Mouse (Mus musculus): Measurements from ENCODE around the gene Ophn1. TPM values are rescaled to one million over a fixed set of nuclear protein-coding genes. Genes with fewer than 3 reads are reported as not detected.

Gene Ophn1
- 14.3 and 16.8 TPM in 2 replicates for polyA plus RNA-seq (2014; fragmentation: Nextera tagmentation; extraction: Ambion mirVana)

GRCm38 (mm10) chrX:98890406-98891116 lies at the start of gene Ophn1:
Ophn1 (minus strand) TSS chrX:98891025.
- H3K27me3 ChIP-seq (ENCODE audit: control insufficient read depth, insufficient read depth, low read length): 0 out of 2 replicates have a peak, but pooled peaks cover 3% of the 10 kb centered on the region
- 14% methylated on average over 48 of the region's 48 CpGs for WGBS
- H3K4me1 ChIP-seq (ENCODE audit: control insufficient read depth, insufficient read depth, low read length): no peaks in the 10 kb centered on the region
- peak within 1 kb of the TSS; percentile 67; the same call in 1 of the 2 replicates for H3K27ac ChIP-seq (ENCODE audit: low read length)
- no peaks in the 10 kb centered on the region for H3K36me3 ChIP-seq (ENCODE audit: control insufficient read depth, insufficient read depth, low read length)
- ATAC-seq (ENCODE audit: insufficient number of reproducible peaks, insufficient read depth, low FRiP score, low read depth): peak; percentile 91
- H3K4me3 ChIP-seq (ENCODE audit: low read depth, low read length): peak within 1 kb of the TSS; percentile 44
- H3K9ac ChIP-seq (replicated peaks; ENCODE audit: low read depth, low read length): peak within 1 kb of the TSS; percentile 28
- peak within 1 kb of the TSS; percentile 47 for H3K4me2 ChIP-seq (replicated peaks; ENCODE audit: low read depth, low read length)
- no peaks in the 10 kb centered on the region for H3K9me3 ChIP-seq (ENCODE audit: control insufficient read depth, low read depth, low read length)

- peak; percentile 89 for ATAC-seq (ENCODE audit: insufficient number of reproducible peaks, insufficient read depth, low FRiP score, low read depth)
- Histone ChIP-seq H3K9ac (replicated peaks; ENCODE audit: low read depth, low read length) (peak overlapping the region; percentile 48), H3K27me3 (ENCODE audit: control insufficient read depth, insufficient read depth, low read length) (no peaks in the 10 kb centered on the region), H3K4me3 (ENCODE audit: low read depth, low read length) (peak overlapping the region; percentile 52), H3K27ac (ENCODE audit: low read length) (peak overlapping the region; percentile 96), H3K9me3 (ENCODE audit: control insufficient read depth, low read depth, low read length) (no peaks in the 10 kb centered on the region), H3K4me2 (replicated peaks; ENCODE audit: low read depth, low read length) (peak overlapping the region; percentile 46), H3K36me3 (ENCODE audit: control insufficient read depth, insufficient read depth, low read length) (no peaks in the 10 kb centered on the region), H3K4me1 (ENCODE audit: control insufficient read depth, insufficient read depth, low read length) (no peaks in the 10 kb centered on the region)
- 22% methylated on average over 54 of the region's 57 CpGs for WGBS
These were observed 46.9 kb upstream of the Ophn1 start for GRCm38 (mm10) chrX:98937555-98938294.

- WGBS: 21% methylated on average over 66 of the region's 66 CpGs
- Histone ChIP-seq H3K9me3 (ENCODE audit: control insufficient read depth, low read depth, low read length) (no peaks in the 10 kb centered on the region), H3K27me3 (ENCODE audit: control insufficient read depth, insufficient read depth, low read length) (no peaks in the 10 kb centered on the region), H3K36me3 (ENCODE audit: control insufficient read depth, insufficient read depth, low read length) (no peaks in the 10 kb centered on the region), H3K9ac (replicated peaks; ENCODE audit: low read depth, low read length) (peak overlapping the region; percentile 40), H3K4me3 (ENCODE audit: low read depth, low read length) (peak overlapping the region; percentile 52), H3K27ac (ENCODE audit: low read length) (peak overlapping the region; percentile 96), H3K4me2 (replicated peaks; ENCODE audit: low read depth, low read length) (peak overlapping the region; percentile 46), H3K4me1 (ENCODE audit: control insufficient read depth, insufficient read depth, low read length) (no peaks in the 10 kb centered on the region)
- ATAC-seq (ENCODE audit: insufficient number of reproducible peaks, insufficient read depth, low FRiP score, low read depth): peak; percentile 91
These were observed 46.1 kb upstream of the Ophn1 start for GRCm38 (mm10) chrX:98936707-98937554.

GRCm38 (mm10) chrX:98936101-98936500 lies 45.3 kb upstream of the Ophn1 start, which contains the start of gene Yipf6:
Yipf6 (plus strand) TSS chrX:98936316.
- no peaks in the 10 kb centered on the region for H3K36me3 ChIP-seq (ENCODE audit: control insufficient read depth, insufficient read depth, low read length)
- peak within 1 kb of the TSS; percentile 52 for H3K4me3 ChIP-seq (ENCODE audit: low read depth, low read length)
- no peaks in the 10 kb centered on the region for H3K27me3 ChIP-seq (ENCODE audit: control insufficient read depth, insufficient read depth, low read length)
- peak within 1 kb of the TSS; percentile 40 for H3K9ac ChIP-seq (replicated peaks; ENCODE audit: low read depth, low read length)
- WGBS: 65% methylated on average over 3 of the region's 3 CpGs
- H3K4me1 ChIP-seq (ENCODE audit: control insufficient read depth, insufficient read depth, low read length): no peaks in the 10 kb centered on the region
- no peak for ATAC-seq (ENCODE audit: insufficient number of reproducible peaks, insufficient read depth, low FRiP score, low read depth)
- H3K9me3 ChIP-seq (ENCODE audit: control insufficient read depth, low read depth, low read length): no peaks in the 10 kb centered on the region
- H3K27ac ChIP-seq (ENCODE audit: low read length): peak within 1 kb of the TSS; percentile 96
- peak within 1 kb of the TSS; percentile 46 for H3K4me2 ChIP-seq (replicated peaks; ENCODE audit: low read depth, low read length)

GRCm38 (mm10) chrX:98919423-98919822 lies 28.6 kb upstream of the Ophn1 start:
- Histone ChIP-seq H3K4me1 (ENCODE audit: control insufficient read depth, insufficient read depth, low read length) (no peaks in the 10 kb centered on the region), H3K27me3 (ENCODE audit: control insufficient read depth, insufficient read depth, low read length) (no peaks in the 10 kb centered on the region), H3K36me3 (ENCODE audit: control insufficient read depth, insufficient read depth, low read length) (no peaks in the 10 kb centered on the region), H3K27ac (ENCODE audit: low read length) (no peak overlapping the region), H3K9ac (replicated peaks; ENCODE audit: low read depth, low read length) (no peak overlapping the region), H3K9me3 (ENCODE audit: control insufficient read depth, low read depth, low read length) (no peaks in the 10 kb centered on the region), H3K4me2 (replicated peaks; ENCODE audit: low read depth, low read length) (no peak overlapping the region), H3K4me3 (ENCODE audit: low read depth, low read length) (no peak overlapping the region)
- WGBS: 23% methylated on average over 6 of the region's 6 CpGs
- no peak for ATAC-seq (ENCODE audit: insufficient number of reproducible peaks, insufficient read depth, low FRiP score, low read depth)

- no peak overlapping the region for H3K27ac ChIP-seq (ENCODE audit: low read length)
- H3K36me3 ChIP-seq (ENCODE audit: control insufficient read depth, insufficient read depth, low read length): no peaks in the 10 kb centered on the region
- WGBS: 31% methylated on average over 1 of the region's 1 CpGs
- no peak overlapping the region for H3K9ac ChIP-seq (replicated peaks; ENCODE audit: low read depth, low read length)
- H3K4me3 ChIP-seq (ENCODE audit: low read depth, low read length): no peak overlapping the region
- no peak for ATAC-seq (ENCODE audit: insufficient number of reproducible peaks, insufficient read depth, low FRiP score, low read depth)
- no peaks in the 10 kb centered on the region for H3K4me1 ChIP-seq (ENCODE audit: control insufficient read depth, insufficient read depth, low read length)
- H3K9me3 ChIP-seq (ENCODE audit: control insufficient read depth, low read depth, low read length): no peaks in the 10 kb centered on the region
- no peaks in the 10 kb centered on the region for H3K27me3 ChIP-seq (ENCODE audit: control insufficient read depth, insufficient read depth, low read length)
- no peak overlapping the region for H3K4me2 ChIP-seq (replicated peaks; ENCODE audit: low read depth, low read length)
These were observed 18.1 kb upstream of the Ophn1 start for GRCm38 (mm10) chrX:98908910-98909309.

GRCm38 (mm10) chrX:98904226-98904625 lies 13.4 kb upstream of the Ophn1 start:
- 86% methylated on average over 6 of the region's 6 CpGs for WGBS
- no peaks in the 10 kb centered on the region for H3K9me3 ChIP-seq (ENCODE audit: control insufficient read depth, low read depth, low read length)
- no peak overlapping the region for H3K27ac ChIP-seq (ENCODE audit: low read length)
- no peaks in the 10 kb centered on the region for H3K27me3 ChIP-seq (ENCODE audit: control insufficient read depth, insufficient read depth, low read length)
- H3K9ac ChIP-seq (replicated peaks; ENCODE audit: low read depth, low read length): no peak overlapping the region
- H3K4me1 ChIP-seq (ENCODE audit: control insufficient read depth, insufficient read depth, low read length): no peaks in the 10 kb centered on the region
- no peak for ATAC-seq (ENCODE audit: insufficient number of reproducible peaks, insufficient read depth, low FRiP score, low read depth)
- H3K4me3 ChIP-seq (ENCODE audit: low read depth, low read length): no peak overlapping the region
- no peaks in the 10 kb centered on the region for H3K36me3 ChIP-seq (ENCODE audit: control insufficient read depth, insufficient read depth, low read length)
- H3K4me2 ChIP-seq (replicated peaks; ENCODE audit: low read depth, low read length): no peak overlapping the region

- H3K4me3 ChIP-seq (ENCODE audit: low read depth, low read length): no peak overlapping the region
- no peaks in the 10 kb centered on the region for H3K4me1 ChIP-seq (ENCODE audit: control insufficient read depth, insufficient read depth, low read length)
- no peaks in the 10 kb centered on the region for H3K27me3 ChIP-seq (ENCODE audit: control insufficient read depth, insufficient read depth, low read length)
- WGBS: 75% methylated on average over 3 of the region's 3 CpGs
- H3K36me3 ChIP-seq (ENCODE audit: control insufficient read depth, insufficient read depth, low read length): no peaks in the 10 kb centered on the region
- no peak overlapping the region for H3K4me2 ChIP-seq (replicated peaks; ENCODE audit: low read depth, low read length)
- H3K9ac ChIP-seq (replicated peaks; ENCODE audit: low read depth, low read length): no peak overlapping the region
- H3K9me3 ChIP-seq (ENCODE audit: control insufficient read depth, low read depth, low read length): no peaks in the 10 kb centered on the region
- ATAC-seq (ENCODE audit: insufficient number of reproducible peaks, insufficient read depth, low FRiP score, low read depth): no peak
- no peak overlapping the region for H3K27ac ChIP-seq (ENCODE audit: low read length)
These were observed 7.5 kb upstream of the Ophn1 start for GRCm38 (mm10) chrX:98898307-98898706.
